Mouse (Mus musculus): ENCODE measurements around the gene Lifr. TPM values are rescaled to one million over a fixed set of nuclear protein-coding genes. Genes with fewer than 3 reads are reported as not detected.

The Lifr gene
- polyA plus RNA-seq, 1 experiment from 2014 or later: 17.5 TPM

GRCm38 (mm10) chr15:7215845-7216244, 125.4 kb downstream of the Lifr start:
- WGBS: 93% methylated on average over 3 of the region's 3 CpGs
- H3K36me3 ChIP-seq (ENCODE audit: control insufficient read depth, insufficient read depth, low read length): no peaks in the 10 kb centered on the region
- 0 out of 2 replicates have a peak, but pooled peaks cover 2% of the 10 kb centered on the region for H3K4me1 ChIP-seq (ENCODE audit: control insufficient read depth, insufficient read depth, low read length)
- no peaks in the 10 kb centered on the region for H3K27me3 ChIP-seq (ENCODE audit: control insufficient read depth, insufficient read depth, low read length)
- no peak for DNase-seq
- H3K9ac ChIP-seq (replicated peaks; ENCODE audit: low read length): no peak overlapping the region
- H3K9me3 ChIP-seq (ENCODE audit: control insufficient read depth, low read length): no peaks in the 10 kb centered on the region
- no peak overlapping the region for H3K27ac ChIP-seq (replicated peaks; ENCODE audit: low read depth, low read length)
- H3K4me2 ChIP-seq (ENCODE audit: low read length): no peak overlapping the region
- H3K4me3 ChIP-seq (replicated peaks; ENCODE audit: low read depth, low read length): no peak overlapping the region
- ATAC-seq (ENCODE audit: low FRiP score, low TSS enrichment): no peak

GRCm38 (mm10) chr15:7216581-7217272, 126.3 kb downstream of the Lifr start:
- Histone ChIP-seq H3K27me3 (ENCODE audit: control insufficient read depth, insufficient read depth, low read length) (no peaks in the 10 kb centered on the region), H3K4me3 (replicated peaks; ENCODE audit: low read depth, low read length) (no peak overlapping the region), H3K4me1 (ENCODE audit: control insufficient read depth, insufficient read depth, low read length) (0 out of 2 replicates have a peak, but pooled peaks cover 2% of the 10 kb centered on the region), H3K9ac (replicated peaks; ENCODE audit: low read length) (no peak overlapping the region), H3K9me3 (ENCODE audit: control insufficient read depth, low read length) (no peaks in the 10 kb centered on the region), H3K27ac (replicated peaks; ENCODE audit: low read depth, low read length) (no peak overlapping the region), H3K4me2 (ENCODE audit: low read length) (no peak overlapping the region), H3K36me3 (ENCODE audit: control insufficient read depth, insufficient read depth, low read length) (no peaks in the 10 kb centered on the region)
- no peak for DNase-seq
- ATAC-seq (ENCODE audit: low FRiP score, low TSS enrichment): no peak
- 85% methylated on average over 9 of the region's 9 CpGs for WGBS

GRCm38 (mm10) chr15:7217273-7217598, 126.8 kb downstream of the Lifr start:
- ATAC-seq (ENCODE audit: low FRiP score, low TSS enrichment) (no peak), DNase-seq (no peak)
- 0 out of 2 replicates have a peak, but pooled peaks cover 2% of the 10 kb centered on the region for H3K4me1 ChIP-seq (ENCODE audit: control insufficient read depth, insufficient read depth, low read length)
- 90% methylated on average over 6 of the region's 6 CpGs for WGBS
- H3K4me3 ChIP-seq (replicated peaks; ENCODE audit: low read depth, low read length): no peak overlapping the region
- H3K27me3 ChIP-seq (ENCODE audit: control insufficient read depth, insufficient read depth, low read length): no peaks in the 10 kb centered on the region
- H3K4me2 ChIP-seq (ENCODE audit: low read length): no peak overlapping the region
- H3K9ac ChIP-seq (replicated peaks; ENCODE audit: low read length): no peak overlapping the region
- H3K27ac ChIP-seq (replicated peaks; ENCODE audit: low read depth, low read length): no peak overlapping the region
- H3K9me3 ChIP-seq (ENCODE audit: control insufficient read depth, low read length): no peaks in the 10 kb centered on the region
- no peaks in the 10 kb centered on the region for H3K36me3 ChIP-seq (ENCODE audit: control insufficient read depth, insufficient read depth, low read length)

GRCm38 (mm10) chr15:7222809-7223208, 132.4 kb downstream of the Lifr start:
- ATAC-seq (ENCODE audit: low FRiP score, low TSS enrichment) (no peak), DNase-seq (no peak)
- H3K9ac ChIP-seq (replicated peaks; ENCODE audit: low read length): no peak overlapping the region
- H3K27ac ChIP-seq (replicated peaks; ENCODE audit: low read depth, low read length): no peak overlapping the region
- no peak overlapping the region for H3K4me2 ChIP-seq (ENCODE audit: low read length)
- WGBS: 41% methylated on average over 11 of the region's 11 CpGs
- no peak overlapping the region for H3K4me3 ChIP-seq (replicated peaks; ENCODE audit: low read depth, low read length)
- no peaks in the 10 kb centered on the region for H3K36me3 ChIP-seq (ENCODE audit: control insufficient read depth, insufficient read depth, low read length)
- H3K4me1 ChIP-seq (ENCODE audit: control insufficient read depth, insufficient read depth, low read length): no peaks in the 10 kb centered on the region
- H3K27me3 ChIP-seq (ENCODE audit: control insufficient read depth, insufficient read depth, low read length): no peaks in the 10 kb centered on the region
- H3K9me3 ChIP-seq (ENCODE audit: control insufficient read depth, low read length): no peaks in the 10 kb centered on the region

GRCm38 (mm10) chr15:7224151-7224775, 133.8 kb downstream of the Lifr start:
- H3K4me2 ChIP-seq (ENCODE audit: low read length): no peak overlapping the region
- no peaks in the 10 kb centered on the region for H3K27me3 ChIP-seq (ENCODE audit: control insufficient read depth, insufficient read depth, low read length)
- no peaks in the 10 kb centered on the region for H3K36me3 ChIP-seq (ENCODE audit: control insufficient read depth, insufficient read depth, low read length)
- H3K4me1 ChIP-seq (ENCODE audit: control insufficient read depth, insufficient read depth, low read length): no peaks in the 10 kb centered on the region
- 82% methylated on average over 12 of the region's 12 CpGs for WGBS
- no peak overlapping the region for H3K27ac ChIP-seq (replicated peaks; ENCODE audit: low read depth, low read length)
- H3K4me3 ChIP-seq (replicated peaks; ENCODE audit: low read depth, low read length): no peak overlapping the region
- H3K9me3 ChIP-seq (ENCODE audit: control insufficient read depth, low read length): no peaks in the 10 kb centered on the region
- H3K9ac ChIP-seq (replicated peaks; ENCODE audit: low read length): no peak overlapping the region
- ATAC-seq (ENCODE audit: low FRiP score, low TSS enrichment) (no peak), DNase-seq (no peak)

GRCm38 (mm10) chr15:7226225-7226624, 135.8 kb downstream of the Lifr start:
- H3K36me3 ChIP-seq (ENCODE audit: control insufficient read depth, insufficient read depth, low read length): no peaks in the 10 kb centered on the region
- peak; percentile 93 for DNase-seq
- no peak overlapping the region for H3K4me2 ChIP-seq (ENCODE audit: low read length)
- no peaks in the 10 kb centered on the region for H3K27me3 ChIP-seq (ENCODE audit: control insufficient read depth, insufficient read depth, low read length)
- ATAC-seq (ENCODE audit: low FRiP score, low TSS enrichment): peak; percentile 71
- H3K9ac ChIP-seq (replicated peaks; ENCODE audit: low read length): no peak overlapping the region
- H3K4me3 ChIP-seq (replicated peaks; ENCODE audit: low read depth, low read length): no peak overlapping the region
- no peak overlapping the region for H3K27ac ChIP-seq (replicated peaks; ENCODE audit: low read depth, low read length)
- no peaks in the 10 kb centered on the region for H3K9me3 ChIP-seq (ENCODE audit: control insufficient read depth, low read length)
- no peaks in the 10 kb centered on the region for H3K4me1 ChIP-seq (ENCODE audit: control insufficient read depth, insufficient read depth, low read length)
- 4% methylated on average over 5 of the region's 5 CpGs for WGBS

GRCm38 (mm10) chr15:7233393-7234090, 143.1 kb downstream of the Lifr start:
- Histone ChIP-seq H3K4me1 (ENCODE audit: control insufficient read depth, insufficient read depth, low read length) (no peaks in the 10 kb centered on the region), H3K4me3 (replicated peaks; ENCODE audit: low read depth, low read length) (no peak overlapping the region), H3K36me3 (ENCODE audit: control insufficient read depth, insufficient read depth, low read length) (no peaks in the 10 kb centered on the region), H3K27me3 (ENCODE audit: control insufficient read depth, insufficient read depth, low read length) (no peaks in the 10 kb centered on the region), H3K9me3 (ENCODE audit: control insufficient read depth, low read length) (no peaks in the 10 kb centered on the region), H3K9ac (replicated peaks; ENCODE audit: low read length) (no peak overlapping the region), H3K27ac (replicated peaks; ENCODE audit: low read depth, low read length) (no peak overlapping the region), H3K4me2 (ENCODE audit: low read length) (no peak overlapping the region)
- DNase-seq (no peak), ATAC-seq (ENCODE audit: low FRiP score, low TSS enrichment) (no peak)
- 92% methylated on average over 13 of the region's 13 CpGs for WGBS

GRCm38 (mm10) chr15:7239904-7240303, 149.5 kb downstream of the Lifr start:
- Histone ChIP-seq H3K4me3 (replicated peaks; ENCODE audit: low read depth, low read length) (no peak overlapping the region), H3K4me1 (ENCODE audit: control insufficient read depth, insufficient read depth, low read length) (no peaks in the 10 kb centered on the region), H3K27ac (replicated peaks; ENCODE audit: low read depth, low read length) (no peak overlapping the region), H3K9ac (replicated peaks; ENCODE audit: low read length) (no peak overlapping the region), H3K27me3 (ENCODE audit: control insufficient read depth, insufficient read depth, low read length) (no peaks in the 10 kb centered on the region), H3K36me3 (ENCODE audit: control insufficient read depth, insufficient read depth, low read length) (no peaks in the 10 kb centered on the region), H3K9me3 (ENCODE audit: control insufficient read depth, low read length) (no peaks in the 10 kb centered on the region), H3K4me2 (ENCODE audit: low read length) (no peak overlapping the region)
- DNase-seq: no peak
- 82% methylated on average over 11 of the region's 11 CpGs for WGBS
- ATAC-seq (ENCODE audit: low FRiP score, low TSS enrichment): no peak
